Mouse (Mus musculus): ENCODE results near the gene 9130023H24Rik. TPM values are rescaled to one million over a fixed set of nuclear protein-coding genes. Genes with fewer than 3 reads are reported as not detected.

The 9130023H24Rik gene
- total and polyA plus RNA-seq, 3 experiments = 2.1 to 3.2 (median 2.2) TPM

GRCm38 (mm10) chr7:128236426-128236825 is 1.4 kb downstream of the 9130023H24Rik start:
- H3K4me2 ChIP-seq (ENCODE audit: insufficient read depth, low read depth, poor library complexity, severe bottlenecking) = peak overlapping the region; percentile 48
- H3K79me2 ChIP-seq (replicated peaks; ENCODE audit: control insufficient read depth, extremely low read depth, insufficient read depth, poor library complexity, severe bottlenecking) = no peaks in the 10 kb centered on the region
- no peaks in the 10 kb centered on the region for H3K27me3 ChIP-seq (replicated peaks)
- H3K27ac ChIP-seq (ENCODE audit: insufficient read depth, low read depth) = no peak overlapping the region
- dilution Hi-C loops (cut with MboI; ENCODE audit: extremely low pct_ligation_motif_present, extremely low pct_unique_long_range_greater_than_20kb, low sequenced_read_pairs) = no loop called here
- TF ChIP-seq USF2 (conservative IDR thresholded peaks at IDR 0.05; ENCODE audit: low read depth, low read length) = no peak
- TF ChIP-seq EP300 (IDR thresholded peaks at IDR 0.05; ENCODE audit: low read length) = no peak
- no peak for TF ChIP-seq GABPA (IDR thresholded peaks at IDR 0.05; ENCODE audit: insufficient replicate concordance, low read depth, low read length)
- TF ChIP-seq MYC (IDR thresholded peaks at IDR 0.05; ENCODE audit: low read depth, low read length) = no peak
- TF ChIP-seq ZC3H11A (IDR thresholded peaks at IDR 0.05; ENCODE audit: low read depth, low read length) = no peak
- no peak for TF ChIP-seq IRF4 (IDR thresholded peaks at IDR 0.05; ENCODE audit: low read depth, low read length)
- TF ChIP-seq POLR2A (IDR thresholded peaks at IDR 0.05; ENCODE audit: low read depth, low read length) = no peak
- TF ChIP-seq CTCF (conservative IDR thresholded peaks at IDR 0.05 in 1 of 2, IDR thresholded peaks at IDR 0.05 in 1 of 2; ENCODE audit: low read depth in 2 of 2, low read length in 2 of 2) = no peak
- H3K9me3 ChIP-seq (replicated peaks; ENCODE audit: low read length) = no peaks in the 10 kb centered on the region
- in situ Hi-C loops (cut with MboI; ENCODE audit: low pct_ligation_motif_present, low pct_unique_long_range_greater_than_20kb, low sequenced_read_pairs) = no loop called here
- no peak overlapping the region for H3K9ac ChIP-seq (ENCODE audit: insufficient read depth, low read depth)
- H3K4me3 ChIP-seq (replicated peaks in 1 of 3; ENCODE audit: low read depth in 2 of 3, low read length in 2 of 3, poor library complexity in 1 of 3) = peak overlapping the region in 1 of 3 experiments; percentile 82
- H3K4me1 ChIP-seq (ENCODE audit: control insufficient read depth in 1 of 2, insufficient read depth in 2 of 2) = peaks cover 19 to 49% of the 10 kb centered on the region in 2 experiments
- DNase-seq (ENCODE audit: extremely low read depth) = no peak
- H3K36me3 ChIP-seq (replicated peaks in 1 of 2; ENCODE audit: control insufficient read depth in 1 of 2, insufficient read depth in 1 of 2, low read length in 1 of 2) = peaks cover 18 to 32% of the 10 kb centered on the region in 2 experiments

DNA sequence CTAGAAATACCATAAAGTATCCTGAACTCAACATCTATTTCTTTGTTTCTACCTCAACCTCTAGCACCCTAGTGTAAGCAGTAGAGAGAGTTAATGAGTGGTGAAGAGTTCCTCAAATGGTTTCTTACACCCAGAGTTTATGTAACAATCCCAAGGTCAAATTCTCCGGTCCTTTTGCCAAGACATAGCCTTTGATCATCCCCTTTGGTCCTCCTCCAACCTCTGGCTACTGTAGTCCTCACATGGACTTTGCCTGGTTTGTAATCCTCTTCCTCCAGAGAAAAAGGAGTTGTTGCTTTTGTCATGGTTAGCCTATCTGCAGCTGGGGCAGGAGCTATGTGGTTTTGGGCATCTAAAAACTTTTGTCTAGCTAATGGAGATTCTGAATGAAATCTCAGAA is 2.4 kb downstream of the 9130023H24Rik start:
- dilution Hi-C loops (cut with MboI; ENCODE audit: extremely low pct_ligation_motif_present, extremely low pct_unique_long_range_greater_than_20kb, low sequenced_read_pairs) = no loop called here
- TF ChIP-seq E2F4 (IDR thresholded peaks at IDR 0.05; ENCODE audit: insufficient replicate concordance, low read depth, low read length) (no peak), JUND (conservative IDR thresholded peaks at IDR 0.05; ENCODE audit: low read depth, low read length) (no peak), USF2 (conservative IDR thresholded peaks at IDR 0.05; ENCODE audit: low read depth, low read length) (no peak)
- Histone ChIP-seq H3K4me1 (ENCODE audit: control insufficient read depth in 1 of 2, insufficient read depth in 2 of 2) (peaks cover 19 to 44% of the 10 kb centered on the region in 2 experiments), H3K9me3 (replicated peaks; ENCODE audit: low read length) (no peaks in the 10 kb centered on the region), H3K4me2 (ENCODE audit: insufficient read depth, low read depth, poor library complexity, severe bottlenecking) (no peak overlapping the region), H3K4me3 (replicated peaks in 1 of 3; ENCODE audit: low read depth in 2 of 3, low read length in 2 of 3, poor library complexity in 1 of 3) (no peak overlapping the region), H3K9ac (ENCODE audit: insufficient read depth, low read depth) (no peak overlapping the region), H3K27ac (ENCODE audit: insufficient read depth, low read depth) (no peak overlapping the region), H3K27me3 (replicated peaks) (no peaks in the 10 kb centered on the region), H3K79me2 (replicated peaks; ENCODE audit: control insufficient read depth, extremely low read depth, insufficient read depth, poor library complexity, severe bottlenecking) (no peaks in the 10 kb centered on the region), H3K36me3 (replicated peaks in 1 of 2; ENCODE audit: control insufficient read depth in 1 of 2, insufficient read depth in 1 of 2, low read length in 1 of 2) (peaks cover 9 to 23% of the 10 kb centered on the region in 2 experiments)
- in situ Hi-C loops (cut with MboI; ENCODE audit: low pct_ligation_motif_present, low pct_unique_long_range_greater_than_20kb, low sequenced_read_pairs) = no loop called here
- no peak for DNase-seq (ENCODE audit: extremely low read depth)

GRCm38 (mm10) chr7:128234796-128235195 is 3.0 kb downstream of the 9130023H24Rik start:
- Histone ChIP-seq H3K79me2 (replicated peaks; ENCODE audit: control insufficient read depth, extremely low read depth, insufficient read depth, poor library complexity, severe bottlenecking) (no peaks in the 10 kb centered on the region), H3K9me3 (replicated peaks; ENCODE audit: low read length) (no peaks in the 10 kb centered on the region), H3K9ac (ENCODE audit: insufficient read depth, low read depth) (no peak overlapping the region), H3K27ac (ENCODE audit: insufficient read depth, low read depth) (no peak overlapping the region), H3K36me3 (replicated peaks in 1 of 2; ENCODE audit: control insufficient read depth in 1 of 2, insufficient read depth in 1 of 2, low read length in 1 of 2) (peaks cover 2 to 16% of the 10 kb centered on the region in 2 experiments), H3K4me1 (ENCODE audit: control insufficient read depth in 1 of 2, insufficient read depth in 2 of 2) (peaks cover 19 to 37% of the 10 kb centered on the region in 2 experiments), H3K4me2 (ENCODE audit: insufficient read depth, low read depth, poor library complexity, severe bottlenecking) (peak overlapping the region; percentile 11; the same call in 1 of the 2 replicates), H3K27me3 (replicated peaks) (no peaks in the 10 kb centered on the region), H3K4me3 (replicated peaks in 1 of 3; ENCODE audit: low read depth in 2 of 3, low read length in 2 of 3, poor library complexity in 1 of 3) (no peak overlapping the region)
- in situ Hi-C loops (cut with MboI; ENCODE audit: low pct_ligation_motif_present, low pct_unique_long_range_greater_than_20kb, low sequenced_read_pairs) = no loop called here
- dilution Hi-C loops (cut with MboI; ENCODE audit: extremely low pct_ligation_motif_present, extremely low pct_unique_long_range_greater_than_20kb, low sequenced_read_pairs) = no loop called here
- DNase-seq (ENCODE audit: extremely low read depth) = peak; percentile 67
- TF ChIP-seq JUND (conservative IDR thresholded peaks at IDR 0.05; ENCODE audit: low read depth, low read length) (peak; percentile 87), CHD2 (IDR thresholded peaks at IDR 0.05; ENCODE audit: low read length) (no peak), MXI1 (IDR thresholded peaks at IDR 0.05; ENCODE audit: low read depth, low read length) (no peak), EP300 (IDR thresholded peaks at IDR 0.05; ENCODE audit: low read length) (peak; percentile 93), POLR2AphosphoS2 (IDR thresholded peaks at IDR 0.05; ENCODE audit: low read depth, low read length) (no peak), MAZ (IDR thresholded peaks at IDR 0.05; ENCODE audit: low read depth, low read length) (no peak), MEF2A (IDR thresholded peaks at IDR 0.05; ENCODE audit: borderline replicate concordance, low read depth, low read length) (peak; percentile 96), USF1 (IDR thresholded peaks at IDR 0.05; ENCODE audit: low read depth, low read length) (no peak), IRF4 (IDR thresholded peaks at IDR 0.05; ENCODE audit: low read depth, low read length) (peak; percentile 86), JUN (IDR thresholded peaks at IDR 0.05; ENCODE audit: insufficient read depth, low read depth, low read length) (peak; percentile 88), RAD21 (IDR thresholded peaks at IDR 0.05; ENCODE audit: low read depth, low read length) (no peak)
